Mouse (Mus musculus): ENCODE results near the gene Palm. TPM values are rescaled to one million over a fixed set of nuclear protein-coding genes. Genes with fewer than 3 reads are reported as not detected.

Gene Palm
- polyA plus RNA-seq, 1 experiment from 2014 or later: 63.7 TPM

Small RNA genes lying within 50 kb of the gene (microRNA-seq; reads per million reads assigned to microRNA genes)
- not detected for gene Mir6910

Other genes with a start within 250 kb of the Palm start
- 45.9 and 47.9 TPM in 2 replicates for gene Mier2, start 238.4 kb upstream of the Palm start, polyA plus RNA-seq (2015; fragmentation: Nextera tagmentation; extraction: Ambion mirVana)
- gene Theg, start 206.2 kb upstream of the Palm start, polyA plus RNA-seq (2015; fragmentation: Nextera tagmentation; extraction: Ambion mirVana): not detected in 2 replicates
- not detected in 2 replicates for gene C2cd4c, start 179.5 kb upstream of the Palm start, polyA plus RNA-seq (2015; fragmentation: Nextera tagmentation; extraction: Ambion mirVana)
- 6.2 and 6.7 TPM in 2 replicates for gene Shc2, start 155.7 kb upstream of the Palm start, polyA plus RNA-seq (2015; fragmentation: Nextera tagmentation; extraction: Ambion mirVana)
- not detected in 2 replicates for gene Odf3l2, start 147.8 kb upstream of the Palm start, polyA plus RNA-seq (2015; fragmentation: Nextera tagmentation; extraction: Ambion mirVana)
- gene Madcam1, start 129.0 kb upstream of the Palm start, polyA plus RNA-seq (2015; fragmentation: Nextera tagmentation; extraction: Ambion mirVana): 0.89 and 1.3 TPM in 2 replicates
- gene Tpgs1, start 124.2 kb upstream of the Palm start, polyA plus RNA-seq (2015; fragmentation: Nextera tagmentation; extraction: Ambion mirVana): 61.7 and 65.9 TPM in 2 replicates
- gene Cdc34, start 111.4 kb upstream of the Palm start, polyA plus RNA-seq (2015; fragmentation: Nextera tagmentation; extraction: Ambion mirVana): 79.5 and 82.0 TPM in 2 replicates
- gene Gzmm, start 104.6 kb upstream of the Palm start, polyA plus RNA-seq (2015; fragmentation: Nextera tagmentation; extraction: Ambion mirVana): 0.86 and 0.89 TPM in 2 replicates
- gene Bsg, start 89.1 kb upstream of the Palm start, polyA plus RNA-seq (2015; fragmentation: Nextera tagmentation; extraction: Ambion mirVana): 1,102 and 1,152 TPM in 2 replicates
- gene Hcn2, start 76.9 kb upstream of the Palm start, polyA plus RNA-seq (2015; fragmentation: Nextera tagmentation; extraction: Ambion mirVana): 0.05 and 0.10 TPM in 2 replicates
- gene Polrmt, start 47.0 kb upstream of the Palm start, polyA plus RNA-seq (2015; fragmentation: Nextera tagmentation; extraction: Ambion mirVana): 41.5 and 49.2 TPM in 2 replicates
- 0.12 and 0.30 TPM in 2 replicates for gene Fgf22, start 38.5 kb upstream of the Palm start, polyA plus RNA-seq (2015; fragmentation: Nextera tagmentation; extraction: Ambion mirVana)
- gene Rnf126, start 26.6 kb upstream of the Palm start, polyA plus RNA-seq (2015; fragmentation: Nextera tagmentation; extraction: Ambion mirVana): 89.7 and 91.3 TPM in 2 replicates
- gene Fstl3, start 16.3 kb upstream of the Palm start, polyA plus RNA-seq (2015; fragmentation: Nextera tagmentation; extraction: Ambion mirVana): 19.2 and 20.5 TPM in 2 replicates
- gene Prss57, start 2.6 kb upstream of the Palm start, polyA plus RNA-seq (2015; fragmentation: Nextera tagmentation; extraction: Ambion mirVana): 0.40 and 1.9 TPM in 2 replicates
- 7.7 and 10.2 TPM in 2 replicates for gene Misp, start 27.4 kb downstream of the Palm start, polyA plus RNA-seq (2015; fragmentation: Nextera tagmentation; extraction: Ambion mirVana)
- gene Ptbp1, start 60.9 kb downstream of the Palm start, polyA plus RNA-seq (2015; fragmentation: Nextera tagmentation; extraction: Ambion mirVana): 367 and 368 TPM in 2 replicates
- gene Prtn3, start 80.9 kb downstream of the Palm start, polyA plus RNA-seq (2015; fragmentation: Nextera tagmentation; extraction: Ambion mirVana): 3.7 and 3.8 TPM in 2 replicates
- gene Plppr3, start 81.1 kb downstream of the Palm start, polyA plus RNA-seq (2015; fragmentation: Nextera tagmentation; extraction: Ambion mirVana): 29.1 and 32.4 TPM in 2 replicates
- 0.25 and 0.72 TPM in 2 replicates for gene Elane, start 92.7 kb downstream of the Palm start, polyA plus RNA-seq (2015; fragmentation: Nextera tagmentation; extraction: Ambion mirVana)
- gene Cfd, start 97.3 kb downstream of the Palm start, polyA plus RNA-seq (2015; fragmentation: Nextera tagmentation; extraction: Ambion mirVana): not detected in 2 replicates
- 54.7 and 56.1 TPM in 2 replicates for gene Med16, start 115.4 kb downstream of the Palm start, polyA plus RNA-seq (2015; fragmentation: Nextera tagmentation; extraction: Ambion mirVana)
- 1.2 and 1.7 TPM in 2 replicates for gene Gm26602, start 117.3 kb downstream of the Palm start, polyA plus RNA-seq (2015; fragmentation: Nextera tagmentation; extraction: Ambion mirVana)
- 0.59 and 0.87 TPM in 2 replicates for gene Kiss1r, start 123.4 kb downstream of the Palm start, polyA plus RNA-seq (2015; fragmentation: Nextera tagmentation; extraction: Ambion mirVana)
- gene R3hdm4, start 127.6 kb downstream of the Palm start, polyA plus RNA-seq (2015; fragmentation: Nextera tagmentation; extraction: Ambion mirVana): 143 and 152 TPM in 2 replicates
- gene Arid3a, start 133.5 kb downstream of the Palm start, polyA plus RNA-seq (2015; fragmentation: Nextera tagmentation; extraction: Ambion mirVana): 4.8 and 6.0 TPM in 2 replicates
- 95.1 and 96.2 TPM in 2 replicates for gene Wdr18, start 166.6 kb downstream of the Palm start, polyA plus RNA-seq (2015; fragmentation: Nextera tagmentation; extraction: Ambion mirVana)
- gene Grin3b, start 177.1 kb downstream of the Palm start, polyA plus RNA-seq (2015; fragmentation: Nextera tagmentation; extraction: Ambion mirVana): 0.34 and 0.45 TPM in 2 replicates
- 20.2 and 20.5 TPM in 2 replicates for gene Tmem259, start 190.8 kb downstream of the Palm start, polyA plus RNA-seq (2015; fragmentation: Nextera tagmentation; extraction: Ambion mirVana)
- gene Cnn2, start 195.0 kb downstream of the Palm start, polyA plus RNA-seq (2015; fragmentation: Nextera tagmentation; extraction: Ambion mirVana): 367 and 375 TPM in 2 replicates
- 3.5 and 4.3 TPM in 2 replicates for gene Abca7, start 202.9 kb downstream of the Palm start, polyA plus RNA-seq (2015; fragmentation: Nextera tagmentation; extraction: Ambion mirVana)
- 16.8 and 19.8 TPM in 2 replicates for gene Arhgap45, start 223.1 kb downstream of the Palm start, polyA plus RNA-seq (2015; fragmentation: Nextera tagmentation; extraction: Ambion mirVana)
- gene Polr2e, start 246.2 kb downstream of the Palm start, polyA plus RNA-seq (2015; fragmentation: Nextera tagmentation; extraction: Ambion mirVana): 223 and 225 TPM in 2 replicates